Mouse (Mus musculus): ENCODE results near the gene Fut8. TPM values are rescaled to one million over a fixed set of nuclear protein-coding genes. Genes with fewer than 3 reads are reported as not detected.

Fut8 gene
- total RNA-seq (2021) = 10 to 100 TPM; 72.0 to 74.4 TPM
- long read RNA-seq, transcript Fut8-201 (12 exons, 3,358 nt) = major isoform, 55 of 73 reads
- long read RNA-seq, partial matches to known transcripts = 3 of 73 reads
- long read RNA-seq, other reads (novel, unspliced or antisense) = 14 of 73 reads

- peak; percentile 84 to 92 for DNase-seq (ENCODE audit: low spot score in 2 of 2)
Observed at GRCm38 (mm10) chr12:77237950-77238530, at the start of gene Fut8. Gene Fut8 (plus strand): TSS chr12:77238125.

- no peak for DNase-seq (ENCODE audit: low spot score in 2 of 2)
Observed at GRCm38 (mm10) chr12:77189161-77189560, 48.8 kb upstream of the Fut8 start.

GRCm38 (mm10) chr12:77189933-77190446, 47.9 kb upstream of the Fut8 start:
- DNase-seq (ENCODE audit: low spot score in 2 of 2) = no peak

GRCm38 (mm10) chr12:77191478-77192271, 46.2 kb upstream of the Fut8 start:
- DNase-seq (ENCODE audit: low spot score in 2 of 2) = no peak

- DNase-seq (ENCODE audit: low spot score in 2 of 2) = no peak
Observed at GRCm38 (mm10) chr12:77192714-77193113, 45.2 kb upstream of the Fut8 start.

- no peak for DNase-seq (ENCODE audit: low spot score in 2 of 2)
Observed at GRCm38 (mm10) chr12:77193225-77193716, 44.7 kb upstream of the Fut8 start.

GRCm38 (mm10) chr12:77195044-77195443, 42.9 kb upstream of the Fut8 start:
- no peak for DNase-seq (ENCODE audit: low spot score in 2 of 2)

- no peak for DNase-seq (ENCODE audit: low spot score in 2 of 2)
Observed at GRCm38 (mm10) chr12:77196529-77197095, 41.3 kb upstream of the Fut8 start.

- DNase-seq (ENCODE audit: low spot score in 2 of 2) = no peak
Observed at GRCm38 (mm10) chr12:77197121-77197599, 40.8 kb upstream of the Fut8 start.

- DNase-seq (ENCODE audit: low spot score in 2 of 2) = no peak
Observed at GRCm38 (mm10) chr12:77198253-77198652, 39.7 kb upstream of the Fut8 start.

GRCm38 (mm10) chr12:77201461-77202143, 36.3 kb upstream of the Fut8 start:
- no peak for DNase-seq (ENCODE audit: low spot score in 2 of 2)

GRCm38 (mm10) chr12:77203136-77203535, 34.8 kb upstream of the Fut8 start:
- DNase-seq (ENCODE audit: low spot score in 2 of 2) = no peak

GRCm38 (mm10) chr12:77206852-77207251, 31.1 kb upstream of the Fut8 start:
- DNase-seq (ENCODE audit: low spot score in 2 of 2) = no peak

GRCm38 (mm10) chr12:77208056-77208455, 29.9 kb upstream of the Fut8 start:
- DNase-seq (ENCODE audit: low spot score in 2 of 2) = no peak

- no peak for DNase-seq (ENCODE audit: low spot score in 2 of 2)
Observed at GRCm38 (mm10) chr12:77208576-77209180, 29.2 kb upstream of the Fut8 start.

GRCm38 (mm10) chr12:77211695-77212208, 26.2 kb upstream of the Fut8 start:
- no peak for DNase-seq (ENCODE audit: low spot score in 2 of 2)

- no peak for DNase-seq (ENCODE audit: low spot score in 2 of 2)
Observed at GRCm38 (mm10) chr12:77213896-77214564, 23.9 kb upstream of the Fut8 start.

GRCm38 (mm10) chr12:77214565-77214909, 23.4 kb upstream of the Fut8 start:
- DNase-seq (ENCODE audit: low spot score in 2 of 2) = no peak

GRCm38 (mm10) chr12:77216511-77217192, 21.3 kb upstream of the Fut8 start:
- no peak for DNase-seq (ENCODE audit: low spot score in 2 of 2)

All from layer of hippocampus, adult 18-20 months (tissue).